Mouse (Mus musculus): Measurements from ENCODE around the gene Selenov.

GRCm38 (mm10) chr7:28305641-28306040 lies 14.7 kb upstream of the Selenov start:
- TF ChIP-seq CEBPB (IDR thresholded peaks at IDR 0.05; ENCODE audit: insufficient read depth, poor library complexity, severe bottlenecking) (no peak), E2F4 (IDR thresholded peaks at IDR 0.05; ENCODE audit: insufficient read depth) (no peak), REST (IDR thresholded peaks at IDR 0.05; ENCODE audit: insufficient read depth, insufficient read length) (no peak), POLR2A (IDR thresholded peaks at IDR 0.05; ENCODE audit: insufficient read length, low read depth) (no peak), TCF12 (IDR thresholded peaks at IDR 0.05; ENCODE audit: insufficient read depth, poor library complexity, severe bottlenecking) (no peak), POLR2AphosphoS2 (IDR thresholded peaks at IDR 0.05; ENCODE audit: insufficient read length, low read depth) (no peak), MYOD1 (IDR thresholded peaks at IDR 0.05; ENCODE audit: control insufficient read depth in 1 of 3, insufficient read length in 2 of 3, low read depth in 2 of 3) (no peak), MAX (IDR thresholded peaks at IDR 0.05; ENCODE audit: low read depth) (no peak), TCF3 (IDR thresholded peaks at IDR 0.05; ENCODE audit: insufficient read length, low read depth) (no peak), USF1 (IDR thresholded peaks at IDR 0.05; ENCODE audit: low read depth) (no peak)
